Mouse (Mus musculus) thymus, adult 2 months (tissue): Measurements from ENCODE around the gene Igsf9. TPM values are rescaled to one million over a fixed set of nuclear protein-coding genes. Genes with fewer than 3 reads are reported as not detected.

Experiments
- DNase-seq: peaks from one replicate; pipeline ENCODE4 v3.0.0; 2021
- H3K27ac ChIP-seq: fragments of 200-500 bp; 2 replicates; pipeline ENCODE4 v1.5.1; 2012; ENCODE audit warnings: low read length, control low read depth; ENCODE audit not compliant: control insufficient read depth, insufficient read depth
- H3K27me3 ChIP-seq: fragments of 200-500 bp; 2 replicates; pipeline ENCODE4 v1.6.1; 2012; ENCODE audit warnings: mild to moderate bottlenecking, low read length, moderate library complexity, mixed read lengths; ENCODE audit not compliant: control insufficient read depth, insufficient read depth
- H3K36me3 ChIP-seq: fragments of 200-500 bp; 2 replicates; pipeline ENCODE4 v1.6.1; 2012; ENCODE audit warnings: mild to moderate bottlenecking, low read length, moderate library complexity; ENCODE audit not compliant: control insufficient read depth, insufficient read depth
- H3K4me1 ChIP-seq: fragments of 200-500 bp; replicated peaks from 2 replicates; pipeline ENCODE4 v1.6.1; 2012; ENCODE audit warnings: low read length; ENCODE audit not compliant: control insufficient read depth, insufficient read depth
- H3K4me3 ChIP-seq: fragments of 200-500 bp; 2 replicates; pipeline ENCODE4 v1.5.1; 2012; ENCODE audit warnings: mild to moderate bottlenecking, low read length, control low read depth, moderate library complexity; ENCODE audit not compliant: control insufficient read depth, insufficient read depth
- CTCF ChIP-seq: fragments of 200-500 bp; IDR thresholded peaks from 2 replicates; pipeline ENCODE4 v1.5.1; 2012; ENCODE audit warnings: mild to moderate bottlenecking, control low read depth, low read length, moderate library complexity, borderline replicate concordance; ENCODE audit not compliant: control insufficient read depth, poor library complexity, insufficient read depth; ENCODE audit errors: extremely low read depth
- POLR2A ChIP-seq: fragments of 200-500 bp; IDR thresholded peaks from 2 replicates; pipeline ENCODE4 v1.6.1; 2012; ENCODE audit warnings: mild to moderate bottlenecking, low read length, control low read depth, moderate library complexity; ENCODE audit not compliant: control insufficient read depth, poor library complexity, insufficient read depth; ENCODE audit errors: extremely low read depth
- WGBS: fragments of 180-500 bp; shearing (Covaris S2); methylation state at CpG from one replicate; pipeline ENCODE4 v1.1.7; 2018; 5-methylcytosine and 5-hydroxymethylcytosine counted together
- polyA plus RNA-seq: library from polyadenylated mRNA; depleted of rRNA; stranded (reverse); fragments of >200 nt; gene quantifications from 2 replicates; pipeline ENCODE4 v1.2.3, GENCODE M21; 2012

The Igsf9 gene
- polyA plus RNA-seq, 1 experiment = 20.3 TPM

- no peak overlapping the region for H3K4me3 ChIP-seq
- peaks cover 27% of the 10 kb centered on the region for H3K4me1 ChIP-seq
- peaks cover 7% of the 10 kb centered on the region for H3K36me3 ChIP-seq
- no peaks in the 10 kb centered on the region for H3K27me3 ChIP-seq
- WGBS = 69% methylated on average over 8 of the region's 8 CpGs
- DNase-seq = no peak
- no peak overlapping the region for H3K27ac ChIP-seq
- TF ChIP-seq POLR2A (no peak), CTCF (no peak)
Measured at GRCm38 (mm10) chr1:172509983-172510382, 28.4 kb downstream of the Igsf9 start.

GRCm38 (mm10) chr1:172510421-172510972 lies 28.9 kb downstream of the Igsf9 start:
- Histone ChIP-seq H3K4me1 (peaks cover 30% of the 10 kb centered on the region), H3K27ac (no peak overlapping the region), H3K4me3 (no peak overlapping the region), H3K36me3 (peaks cover 6% of the 10 kb centered on the region), H3K27me3 (no peaks in the 10 kb centered on the region)
- WGBS = 68% methylated on average over 13 of the region's 13 CpGs
- TF ChIP-seq POLR2A (no peak), CTCF (no peak)
- no peak for DNase-seq

- H3K27ac ChIP-seq = peak overlapping the region; percentile 78
- WGBS = 3% methylated on average over 13 of the region's 13 CpGs
- DNase-seq = peak; percentile 78
- H3K27me3 ChIP-seq = no peaks in the 10 kb centered on the region
- H3K4me1 ChIP-seq = peaks cover 32% of the 10 kb centered on the region
- H3K36me3 ChIP-seq = no peaks in the 10 kb centered on the region
- TF ChIP-seq POLR2A (no peak), CTCF (no peak)
- peak overlapping the region; percentile 10 for H3K4me3 ChIP-seq
Measured at GRCm38 (mm10) chr1:172512962-172513361, 31.4 kb downstream of the Igsf9 start.

- no peaks in the 10 kb centered on the region for H3K36me3 ChIP-seq
- H3K4me3 ChIP-seq = peak overlapping the region; percentile 5; the same call in 1 of the 2 replicates
- peak overlapping the region; percentile 72 for H3K27ac ChIP-seq
- TF ChIP-seq POLR2A (no peak), CTCF (no peak)
- peak; percentile 78 for DNase-seq
- 9% methylated on average over 17 of the region's 17 CpGs for WGBS
- H3K27me3 ChIP-seq = no peaks in the 10 kb centered on the region
- peaks cover 32% of the 10 kb centered on the region for H3K4me1 ChIP-seq
Measured at GRCm38 (mm10) chr1:172513525-172514212, 32.1 kb downstream of the Igsf9 start.

GRCm38 (mm10) chr1:172514213-172514529 lies 32.6 kb downstream of the Igsf9 start:
- TF ChIP-seq CTCF = no peak
- no peak for TF ChIP-seq POLR2A
- WGBS = 9% methylated on average over 4 of the region's 4 CpGs
- peak overlapping the region; percentile 69 for H3K27ac ChIP-seq
- H3K27me3 ChIP-seq = no peaks in the 10 kb centered on the region
- no peak for DNase-seq
- peak overlapping the region; percentile 5; the same call in 1 of the 2 replicates for H3K4me3 ChIP-seq
- no peaks in the 10 kb centered on the region for H3K36me3 ChIP-seq
- H3K4me1 ChIP-seq = peaks cover 32% of the 10 kb centered on the region

GRCm38 (mm10) chr1:172514551-172515268 lies 33.1 kb downstream of the Igsf9 start:
- Histone ChIP-seq H3K27me3 (no peaks in the 10 kb centered on the region), H3K4me1 (peaks cover 32% of the 10 kb centered on the region), H3K36me3 (no peaks in the 10 kb centered on the region), H3K27ac (peak overlapping the region; percentile 69), H3K4me3 (no peak overlapping the region)
- 66% methylated on average over 7 of the region's 7 CpGs for WGBS
- no peak for DNase-seq
- TF ChIP-seq POLR2A = no peak
- TF ChIP-seq CTCF = no peak

GRCm38 (mm10) chr1:172515396-172515795 lies 33.8 kb downstream of the Igsf9 start:
- no peaks in the 10 kb centered on the region for H3K27me3 ChIP-seq
- no peak overlapping the region for H3K27ac ChIP-seq
- DNase-seq = no peak
- H3K4me3 ChIP-seq = no peak overlapping the region
- H3K4me1 ChIP-seq = peaks cover 32% of the 10 kb centered on the region
- H3K36me3 ChIP-seq = no peaks in the 10 kb centered on the region
- WGBS = 85% methylated on average over 1 of the region's 1 CpGs
- no peak for TF ChIP-seq CTCF
- no peak for TF ChIP-seq POLR2A
